Mouse (Mus musculus): ENCODE measurements around the gene Myl6. TPM values are rescaled to one million over a fixed set of nuclear protein-coding genes. Genes with fewer than 3 reads are reported as not detected.

The Myl6 gene
- total and polyA plus RNA-seq, 3 experiments = 366 to 560 (median 555) TPM

- in situ Hi-C loops (cut with MboI; ENCODE audit: low pct_ligation_motif_present, low pct_unique_long_range_greater_than_20kb, low sequenced_read_pairs) = no loop called here
- dilution Hi-C loops (cut with MboI; ENCODE audit: extremely low pct_ligation_motif_present, extremely low pct_unique_long_range_greater_than_20kb, low sequenced_read_pairs) = no loop called here
- H3K4me1 ChIP-seq (ENCODE audit: control insufficient read depth in 1 of 2, insufficient read depth in 2 of 2) = peaks cover 3 to 30% of the 10 kb centered on the region in 2 experiments; a peak in 3 of 4 replicates
Measured at GRCm38 (mm10) chr10:128498590-128498989, 4.6 kb upstream of the Myl6 start, which contains the start of gene Myl6b. TSS of gene Myl6b (minus strand) at chr10:128498685.

GRCm38 (mm10) chr10:128497134-128497737, 3.3 kb upstream of the Myl6 start:
- Histone ChIP-seq H3K36me3 (replicated peaks in 1 of 2; ENCODE audit: control insufficient read depth in 1 of 2, insufficient read depth in 1 of 2, low read length in 1 of 2) (peaks cover under 1 to 6% of the 10 kb centered on the region in 2 experiments), H3K4me2 (ENCODE audit: insufficient read depth, low read depth, poor library complexity, severe bottlenecking) (no peak overlapping the region), H3K9me3 (replicated peaks; ENCODE audit: low read length) (no peaks in the 10 kb centered on the region), H3K9ac (ENCODE audit: insufficient read depth, low read depth) (no peak overlapping the region), H3K4me3 (replicated peaks in 1 of 3; ENCODE audit: low read depth in 2 of 3, low read length in 2 of 3, poor library complexity in 1 of 3) (no peak overlapping the region), H3K27me3 (replicated peaks) (no peaks in the 10 kb centered on the region), H3K79me2 (replicated peaks; ENCODE audit: control insufficient read depth, extremely low read depth, insufficient read depth, poor library complexity, severe bottlenecking) (peaks cover 12% of the 10 kb centered on the region), H3K27ac (ENCODE audit: insufficient read depth, low read depth) (no peak overlapping the region), H3K4me1 (ENCODE audit: control insufficient read depth in 1 of 2, insufficient read depth in 2 of 2) (peaks cover 4 to 34% of the 10 kb centered on the region in 2 experiments; a peak in 3 of 4 replicates)
- no peak for DNase-seq (ENCODE audit: extremely low read depth)
- in situ Hi-C loops (cut with MboI; ENCODE audit: low pct_ligation_motif_present, low pct_unique_long_range_greater_than_20kb, low sequenced_read_pairs) = no loop called here
- dilution Hi-C loops (cut with MboI; ENCODE audit: extremely low pct_ligation_motif_present, extremely low pct_unique_long_range_greater_than_20kb, low sequenced_read_pairs) = no loop called here
- no peak for TF ChIP-seq ELF1 (IDR thresholded peaks at IDR 0.05; ENCODE audit: low read depth, low read length)
- TF ChIP-seq GABPA (IDR thresholded peaks at IDR 0.05; ENCODE audit: insufficient replicate concordance, low read depth, low read length) = no peak
- no peak for TF ChIP-seq UBTF (IDR thresholded peaks at IDR 0.05; ENCODE audit: low read depth, low read length)
- no peak for TF ChIP-seq KAT2A (IDR thresholded peaks at IDR 0.05; ENCODE audit: insufficient replicate concordance, low read length)
- TF ChIP-seq TCF12 (IDR thresholded peaks at IDR 0.05; ENCODE audit: low read depth, low read length) = no peak

More at GRCm38 (mm10) chr10:128498590-128498989, 4.6 kb upstream of the Myl6 start, which contains the start of gene Myl6b:
- no peaks in the 10 kb centered on the region for H3K9me3 ChIP-seq (replicated peaks; ENCODE audit: low read length)
- peak within 1 kb of the TSS; percentile 61 to 72 (median 65) for H3K4me3 ChIP-seq (replicated peaks in 1 of 3; ENCODE audit: low read depth in 2 of 3, low read length in 2 of 3, poor library complexity in 1 of 3)
- peaks cover 3% of the 10 kb centered on the region; the same call in 1 of the 2 replicates for H3K79me2 ChIP-seq (replicated peaks; ENCODE audit: control insufficient read depth, extremely low read depth, insufficient read depth, poor library complexity, severe bottlenecking)
- peak within 1 kb of the TSS; percentile 31; the same call in 1 of the 2 replicates for H3K27ac ChIP-seq (ENCODE audit: insufficient read depth, low read depth)
- peak within 1 kb of the TSS; percentile 90 for H3K4me2 ChIP-seq (ENCODE audit: insufficient read depth, low read depth, poor library complexity, severe bottlenecking)
- no peak for TF ChIP-seq UBTF (IDR thresholded peaks at IDR 0.05; ENCODE audit: low read depth, low read length)
- TF ChIP-seq RCOR1 (conservative IDR thresholded peaks at IDR 0.05; ENCODE audit: low read depth, low read length) = 0 out of 2 replicates have a peak, but pooled peaks have one; percentile 22
- TF ChIP-seq MAZ (IDR thresholded peaks at IDR 0.05; ENCODE audit: low read depth, low read length) = peak; percentile 63; the same call in 1 of the 2 replicates
- TF ChIP-seq POLR2A (IDR thresholded peaks at IDR 0.05; ENCODE audit: low read depth, low read length) = no peak
- no peak for TF ChIP-seq ZNF384 (IDR thresholded peaks at IDR 0.05; ENCODE audit: low read depth, low read length)
- no peak for TF ChIP-seq TBP (conservative IDR thresholded peaks at IDR 0.05; ENCODE audit: low read depth, low read length)
- peak; percentile 81 for TF ChIP-seq ETS1 (conservative IDR thresholded peaks at IDR 0.05; ENCODE audit: low read depth, low read length)
- peak; percentile 91 for TF ChIP-seq SIN3A (IDR thresholded peaks at IDR 0.05; ENCODE audit: low read length)
- peak; percentile 92; the same call in 1 of the 2 replicates for TF ChIP-seq KAT2A (IDR thresholded peaks at IDR 0.05; ENCODE audit: insufficient replicate concordance, low read length)
- no peak for TF ChIP-seq JUN (IDR thresholded peaks at IDR 0.05; ENCODE audit: insufficient read depth, low read depth, low read length)
- TF ChIP-seq NRF1 (IDR thresholded peaks at IDR 0.05; ENCODE audit: low read depth, low read length) = peak; percentile 74
- TF ChIP-seq ZC3H11A (IDR thresholded peaks at IDR 0.05; ENCODE audit: low read depth, low read length) = no peak
- TF ChIP-seq USF1 (IDR thresholded peaks at IDR 0.05; ENCODE audit: low read depth, low read length) = no peak
- peak; percentile 77 for TF ChIP-seq CHD2 (IDR thresholded peaks at IDR 0.05; ENCODE audit: low read length)
- 0 out of 2 replicates have a peak, but pooled peaks have one; percentile 36 for TF ChIP-seq MAFK (IDR thresholded peaks at IDR 0.05; ENCODE audit: insufficient replicate concordance, low read length)
- TF ChIP-seq NELFE (IDR thresholded peaks at IDR 0.05; ENCODE audit: low read depth, low read length) = no peak
- TF ChIP-seq HCFC1 (IDR thresholded peaks at IDR 0.05; ENCODE audit: low read depth, low read length) = peak; percentile 99
- TF ChIP-seq MXI1 (IDR thresholded peaks at IDR 0.05; ENCODE audit: low read depth, low read length) = peak; percentile 86
- peak; percentile 73; the same call in 1 of the 2 replicates for TF ChIP-seq MEF2A (IDR thresholded peaks at IDR 0.05; ENCODE audit: borderline replicate concordance, low read depth, low read length)
- TF ChIP-seq IRF4 (IDR thresholded peaks at IDR 0.05; ENCODE audit: low read depth, low read length) = peak; percentile 76; the same call in 1 of the 2 replicates
- no peak for TF ChIP-seq USF2 (conservative IDR thresholded peaks at IDR 0.05; ENCODE audit: low read depth, low read length)
- no peak for TF ChIP-seq E2F4 (IDR thresholded peaks at IDR 0.05; ENCODE audit: insufficient replicate concordance, low read depth, low read length)
- no peak for TF ChIP-seq ZKSCAN1 (IDR thresholded peaks at IDR 0.05; ENCODE audit: borderline replicate concordance, low read depth, low read length)
- no peak for TF ChIP-seq ZMIZ1 (IDR thresholded peaks at IDR 0.05; ENCODE audit: low read depth, low read length)
- TF ChIP-seq ELF1 (IDR thresholded peaks at IDR 0.05; ENCODE audit: low read depth, low read length) = peak; percentile 97
- TF ChIP-seq POLR2AphosphoS2 (IDR thresholded peaks at IDR 0.05; ENCODE audit: low read depth, low read length) = no peak
- TF ChIP-seq SMC3 (IDR thresholded peaks at IDR 0.05; ENCODE audit: low read depth, low read length) = no peak
- TF ChIP-seq CTCF (conservative IDR thresholded peaks at IDR 0.05 in 1 of 2, IDR thresholded peaks at IDR 0.05 in 1 of 2; ENCODE audit: low read depth in 2 of 2, low read length in 2 of 2) = no peak
- no peak for TF ChIP-seq PAX5 (IDR thresholded peaks at IDR 0.05; ENCODE audit: low read length)
- peak; percentile 59; the same call in 1 of the 2 replicates for TF ChIP-seq TCF12 (IDR thresholded peaks at IDR 0.05; ENCODE audit: low read depth, low read length)
- peak; percentile 66; the same call in 1 of the 2 replicates for TF ChIP-seq MAX (IDR thresholded peaks at IDR 0.05; ENCODE audit: low read length)
- no peak for TF ChIP-seq JUND (conservative IDR thresholded peaks at IDR 0.05; ENCODE audit: low read depth, low read length)
- no peak for TF ChIP-seq RAD21 (IDR thresholded peaks at IDR 0.05; ENCODE audit: low read depth, low read length)
- TF ChIP-seq BHLHE40 (IDR thresholded peaks at IDR 0.05; ENCODE audit: low read depth, low read length) = peak; percentile 84
- TF ChIP-seq EP300 (IDR thresholded peaks at IDR 0.05; ENCODE audit: low read length) = no peak
- no peak for TF ChIP-seq CHD1 (IDR thresholded peaks at IDR 0.05; ENCODE audit: low read depth, low read length)
- TF ChIP-seq GABPA (IDR thresholded peaks at IDR 0.05; ENCODE audit: insufficient replicate concordance, low read depth, low read length) = peak; percentile 70; the same call in 1 of the 2 replicates
- TF ChIP-seq MYC (IDR thresholded peaks at IDR 0.05; ENCODE audit: low read depth, low read length) = peak; percentile 58; the same call in 1 of the 2 replicates
- H3K36me3 ChIP-seq (replicated peaks in 1 of 2; ENCODE audit: control insufficient read depth in 1 of 2, insufficient read depth in 1 of 2, low read length in 1 of 2) = peaks cover 0 to 5% of the 10 kb centered on the region in 2 experiments
- no peaks in the 10 kb centered on the region for H3K27me3 ChIP-seq (replicated peaks)
- DNase-seq (ENCODE audit: extremely low read depth) = peak; percentile 99
- peak within 1 kb of the TSS; percentile 51 for H3K9ac ChIP-seq (ENCODE audit: insufficient read depth, low read depth)

All from CH12.LX (cell line).